Mouse (Mus musculus): ENCODE measurements around the gene Aox4. TPM values are rescaled to one million over a fixed set of nuclear protein-coding genes. Genes with fewer than 3 reads are reported as not detected.

Aox4 gene
- polyA plus RNA-seq, 1 experiment from 2014 or later = 0.07 TPM

- Histone ChIP-seq H3K9ac (ENCODE audit: low read length) (no peak overlapping the region), H3K4me1 (replicated peaks; ENCODE audit: control insufficient read depth, insufficient read depth, low read length) (no peaks in the 10 kb centered on the region), H3K36me3 (ENCODE audit: control insufficient read depth, insufficient read depth, low read length) (no peaks in the 10 kb centered on the region), H3K27ac (ENCODE audit: low read depth, low read length) (no peak overlapping the region), H3K4me2 (ENCODE audit: low read depth, low read length, severe bottlenecking) (no peak overlapping the region), H3K4me3 (ENCODE audit: low read depth, low read length) (no peak overlapping the region), H3K9me3 (ENCODE audit: control insufficient read depth, low read length) (no peaks in the 10 kb centered on the region), H3K27me3 (ENCODE audit: control insufficient read depth, insufficient read depth, low read length) (no peaks in the 10 kb centered on the region)
- ATAC-seq (replicated peaks; ENCODE audit: low FRiP score) (no peak), DNase-seq (ENCODE audit: low spot score) (no peak)
- WGBS = 88% methylated on average over 5 of the region's 5 CpGs
Observed at GRCm38 (mm10) chr1:58213838-58214237, 3.6 kb downstream of the Aox4 start.

- DNase-seq (ENCODE audit: low spot score) (no peak), ATAC-seq (replicated peaks; ENCODE audit: low FRiP score) (no peak)
- Histone ChIP-seq H3K27ac (ENCODE audit: low read depth, low read length) (no peak overlapping the region), H3K4me3 (ENCODE audit: low read depth, low read length) (no peak overlapping the region), H3K36me3 (ENCODE audit: control insufficient read depth, insufficient read depth, low read length) (no peaks in the 10 kb centered on the region), H3K27me3 (ENCODE audit: control insufficient read depth, insufficient read depth, low read length) (no peaks in the 10 kb centered on the region), H3K9me3 (ENCODE audit: control insufficient read depth, low read length) (no peaks in the 10 kb centered on the region), H3K9ac (ENCODE audit: low read length) (no peak overlapping the region), H3K4me2 (ENCODE audit: low read depth, low read length, severe bottlenecking) (no peak overlapping the region), H3K4me1 (replicated peaks; ENCODE audit: control insufficient read depth, insufficient read depth, low read length) (no peaks in the 10 kb centered on the region)
- WGBS = 95% methylated on average over 4 of the region's 4 CpGs
Observed at GRCm38 (mm10) chr1:58215353-58215752, 5.2 kb downstream of the Aox4 start.

GRCm38 (mm10) chr1:58215956-58216532 lies 5.8 kb downstream of the Aox4 start:
- DNase-seq (ENCODE audit: low spot score) = no peak

GRCm38 (mm10) chr1:58221070-58221469 lies 10.9 kb downstream of the Aox4 start:
- no peaks in the 10 kb centered on the region for H3K9me3 ChIP-seq (ENCODE audit: control insufficient read depth, low read length)
- WGBS = 73% methylated on average over 6 of the region's 6 CpGs
- H3K36me3 ChIP-seq (ENCODE audit: control insufficient read depth, insufficient read depth, low read length) = no peaks in the 10 kb centered on the region
- DNase-seq (ENCODE audit: low spot score) = no peak
- H3K9ac ChIP-seq (ENCODE audit: low read length) = no peak overlapping the region
- no peaks in the 10 kb centered on the region for H3K4me1 ChIP-seq (replicated peaks; ENCODE audit: control insufficient read depth, insufficient read depth, low read length)
- H3K27me3 ChIP-seq (ENCODE audit: control insufficient read depth, insufficient read depth, low read length) = no peaks in the 10 kb centered on the region
- no peak overlapping the region for H3K4me3 ChIP-seq (ENCODE audit: low read depth, low read length)
- no peak for ATAC-seq (replicated peaks; ENCODE audit: low FRiP score)
- H3K4me2 ChIP-seq (ENCODE audit: low read depth, low read length, severe bottlenecking) = no peak overlapping the region
- no peak overlapping the region for H3K27ac ChIP-seq (ENCODE audit: low read depth, low read length)

More at GRCm38 (mm10) chr1:58215956-58216532, 5.8 kb downstream of the Aox4 start:
- Histone ChIP-seq H3K4me3 (ENCODE audit: low read depth, low read length) (no peak overlapping the region), H3K9me3 (ENCODE audit: control insufficient read depth, low read length) (no peaks in the 10 kb centered on the region), H3K27me3 (ENCODE audit: control insufficient read depth, insufficient read depth, low read length) (no peaks in the 10 kb centered on the region), H3K4me2 (ENCODE audit: low read depth, low read length, severe bottlenecking) (no peak overlapping the region), H3K36me3 (ENCODE audit: control insufficient read depth, insufficient read depth, low read length) (no peaks in the 10 kb centered on the region), H3K27ac (ENCODE audit: low read depth, low read length) (no peak overlapping the region), H3K9ac (ENCODE audit: low read length) (no peak overlapping the region), H3K4me1 (replicated peaks; ENCODE audit: control insufficient read depth, insufficient read depth, low read length) (no peaks in the 10 kb centered on the region)
- WGBS = 86% methylated on average over 7 of the region's 7 CpGs
- no peak for ATAC-seq (replicated peaks; ENCODE audit: low FRiP score)

- 88% methylated on average over 5 of the region's 5 CpGs for WGBS
- Histone ChIP-seq H3K27ac (ENCODE audit: low read depth, low read length) (no peak overlapping the region), H3K27me3 (ENCODE audit: control insufficient read depth, insufficient read depth, low read length) (no peaks in the 10 kb centered on the region), H3K9ac (ENCODE audit: low read length) (no peak overlapping the region), H3K4me3 (ENCODE audit: low read depth, low read length) (no peak overlapping the region), H3K36me3 (ENCODE audit: control insufficient read depth, insufficient read depth, low read length) (no peaks in the 10 kb centered on the region), H3K4me2 (ENCODE audit: low read depth, low read length, severe bottlenecking) (no peak overlapping the region), H3K9me3 (ENCODE audit: control insufficient read depth, low read length) (no peaks in the 10 kb centered on the region), H3K4me1 (replicated peaks; ENCODE audit: control insufficient read depth, insufficient read depth, low read length) (no peaks in the 10 kb centered on the region)
- DNase-seq (ENCODE audit: low spot score) (no peak), ATAC-seq (replicated peaks; ENCODE audit: low FRiP score) (no peak)
Observed at GRCm38 (mm10) chr1:58221879-58222278, 11.7 kb downstream of the Aox4 start.

GRCm38 (mm10) chr1:58228086-58228485 lies 17.9 kb downstream of the Aox4 start:
- no peaks in the 10 kb centered on the region for H3K27me3 ChIP-seq (ENCODE audit: control insufficient read depth, insufficient read depth, low read length)
- H3K4me3 ChIP-seq (ENCODE audit: low read depth, low read length) = no peak overlapping the region
- H3K9me3 ChIP-seq (ENCODE audit: control insufficient read depth, low read length) = no peaks in the 10 kb centered on the region
- ATAC-seq (replicated peaks; ENCODE audit: low FRiP score) (no peak), DNase-seq (ENCODE audit: low spot score) (no peak)
- H3K4me2 ChIP-seq (ENCODE audit: low read depth, low read length, severe bottlenecking) = no peak overlapping the region
- H3K4me1 ChIP-seq (replicated peaks; ENCODE audit: control insufficient read depth, insufficient read depth, low read length) = no peaks in the 10 kb centered on the region
- H3K36me3 ChIP-seq (ENCODE audit: control insufficient read depth, insufficient read depth, low read length) = no peaks in the 10 kb centered on the region
- H3K9ac ChIP-seq (ENCODE audit: low read length) = no peak overlapping the region
- 84% methylated on average over 6 of the region's 6 CpGs for WGBS
- H3K27ac ChIP-seq (ENCODE audit: low read depth, low read length) = no peak overlapping the region

- Histone ChIP-seq H3K9me3 (ENCODE audit: control insufficient read depth, low read length) (no peaks in the 10 kb centered on the region), H3K4me1 (replicated peaks; ENCODE audit: control insufficient read depth, insufficient read depth, low read length) (no peaks in the 10 kb centered on the region), H3K27ac (ENCODE audit: low read depth, low read length) (no peak overlapping the region), H3K27me3 (ENCODE audit: control insufficient read depth, insufficient read depth, low read length) (no peaks in the 10 kb centered on the region), H3K4me2 (ENCODE audit: low read depth, low read length, severe bottlenecking) (no peak overlapping the region), H3K9ac (ENCODE audit: low read length) (no peak overlapping the region), H3K4me3 (ENCODE audit: low read depth, low read length) (no peak overlapping the region), H3K36me3 (ENCODE audit: control insufficient read depth, insufficient read depth, low read length) (no peaks in the 10 kb centered on the region)
- no peak for DNase-seq (ENCODE audit: low spot score)
- ATAC-seq (replicated peaks; ENCODE audit: low FRiP score) = no peak
Observed at GRCm38 (mm10) chr1:58228916-58229315, 18.7 kb downstream of the Aox4 start.

- Histone ChIP-seq H3K27ac (ENCODE audit: low read depth, low read length) (no peak overlapping the region), H3K9me3 (ENCODE audit: control insufficient read depth, low read length) (no peaks in the 10 kb centered on the region), H3K9ac (ENCODE audit: low read length) (no peak overlapping the region), H3K4me2 (ENCODE audit: low read depth, low read length, severe bottlenecking) (no peak overlapping the region), H3K36me3 (ENCODE audit: control insufficient read depth, insufficient read depth, low read length) (no peaks in the 10 kb centered on the region), H3K4me3 (ENCODE audit: low read depth, low read length) (no peak overlapping the region), H3K4me1 (replicated peaks; ENCODE audit: control insufficient read depth, insufficient read depth, low read length) (no peaks in the 10 kb centered on the region), H3K27me3 (ENCODE audit: control insufficient read depth, insufficient read depth, low read length) (no peaks in the 10 kb centered on the region)
- no peak for DNase-seq (ENCODE audit: low spot score)
- no peak for ATAC-seq (replicated peaks; ENCODE audit: low FRiP score)
- WGBS = 92% methylated on average over 4 of the region's 4 CpGs
Observed at GRCm38 (mm10) chr1:58229774-58230173, 19.6 kb downstream of the Aox4 start.

- Histone ChIP-seq H3K4me3 (ENCODE audit: low read depth, low read length) (no peak overlapping the region), H3K9ac (ENCODE audit: low read length) (no peak overlapping the region), H3K4me2 (ENCODE audit: low read depth, low read length, severe bottlenecking) (no peak overlapping the region), H3K27ac (ENCODE audit: low read depth, low read length) (no peak overlapping the region), H3K36me3 (ENCODE audit: control insufficient read depth, insufficient read depth, low read length) (no peaks in the 10 kb centered on the region), H3K27me3 (ENCODE audit: control insufficient read depth, insufficient read depth, low read length) (no peaks in the 10 kb centered on the region), H3K9me3 (ENCODE audit: control insufficient read depth, low read length) (no peaks in the 10 kb centered on the region), H3K4me1 (replicated peaks; ENCODE audit: control insufficient read depth, insufficient read depth, low read length) (no peaks in the 10 kb centered on the region)
- DNase-seq (ENCODE audit: low spot score) (no peak), ATAC-seq (replicated peaks; ENCODE audit: low FRiP score) (no peak)
- 70% methylated on average over 5 of the region's 5 CpGs for WGBS
Observed at GRCm38 (mm10) chr1:58230542-58230941, 20.3 kb downstream of the Aox4 start.

Measured in forebrain, embryonic 11.5 days (tissue).